Mouse (Mus musculus) neural tube, postnatal 0 days (tissue): ENCODE measurements around the gene Sipa1l3. TPM values are rescaled to one million over a fixed set of nuclear protein-coding genes. Genes with fewer than 3 reads are reported as not detected.

Source experiments
- polyA plus RNA-seq: library from polyadenylated mRNA; unstranded; fragments of >200 nt; fragmentation: Nextera tagmentation; extraction: Ambion mirVana; gene quantifications from 2 replicates; pipeline ENCODE4 v1.2.1, GENCODE M21; 2015

The Sipa1l3 gene
- polyA plus RNA-seq = 13.3 and 13.6 TPM in 2 replicates

DNA sequence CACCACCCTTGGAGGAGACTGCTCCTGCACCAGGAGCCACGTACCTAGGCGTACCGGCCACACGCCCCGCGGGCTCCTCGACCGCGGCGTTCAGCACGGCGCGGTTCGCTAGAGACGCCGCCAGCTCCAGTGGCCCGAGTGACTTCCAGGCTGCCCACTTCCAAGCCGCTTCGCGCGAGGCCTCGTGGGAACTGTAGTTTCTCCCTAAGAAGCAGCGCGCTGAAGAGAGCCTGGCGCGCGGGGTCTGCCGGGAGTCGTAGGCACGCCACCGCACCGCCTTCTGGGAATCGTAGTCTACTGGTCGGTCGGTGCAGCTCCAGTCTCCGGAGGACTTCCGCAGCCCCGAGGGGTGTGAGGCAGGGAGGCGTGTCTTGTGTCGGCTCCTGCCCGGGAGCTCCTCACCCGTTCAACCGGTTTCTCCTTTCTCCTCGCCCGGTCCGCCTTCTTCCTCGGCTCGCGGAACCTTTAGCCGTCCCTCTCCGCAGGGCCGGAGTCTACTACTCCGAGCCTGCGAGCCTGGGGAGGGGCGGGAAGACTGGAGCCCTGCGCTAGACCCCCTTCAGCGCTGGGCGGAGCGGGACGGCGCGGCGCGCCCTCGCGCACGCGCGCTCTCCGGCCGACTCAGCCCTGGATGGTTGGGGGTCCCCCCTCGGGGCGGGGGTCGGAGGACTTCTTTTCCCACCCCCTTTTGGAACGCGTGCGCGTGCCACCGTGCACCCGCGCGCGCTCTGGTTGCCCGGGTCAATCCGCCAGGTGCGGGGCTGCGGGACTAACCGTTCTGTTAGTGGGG, at the start of gene Sipa1l3:
Gene Sipa1l3 (minus strand): TSS at position 221 of the 790 bp plus-strand sequence.

DNA sequence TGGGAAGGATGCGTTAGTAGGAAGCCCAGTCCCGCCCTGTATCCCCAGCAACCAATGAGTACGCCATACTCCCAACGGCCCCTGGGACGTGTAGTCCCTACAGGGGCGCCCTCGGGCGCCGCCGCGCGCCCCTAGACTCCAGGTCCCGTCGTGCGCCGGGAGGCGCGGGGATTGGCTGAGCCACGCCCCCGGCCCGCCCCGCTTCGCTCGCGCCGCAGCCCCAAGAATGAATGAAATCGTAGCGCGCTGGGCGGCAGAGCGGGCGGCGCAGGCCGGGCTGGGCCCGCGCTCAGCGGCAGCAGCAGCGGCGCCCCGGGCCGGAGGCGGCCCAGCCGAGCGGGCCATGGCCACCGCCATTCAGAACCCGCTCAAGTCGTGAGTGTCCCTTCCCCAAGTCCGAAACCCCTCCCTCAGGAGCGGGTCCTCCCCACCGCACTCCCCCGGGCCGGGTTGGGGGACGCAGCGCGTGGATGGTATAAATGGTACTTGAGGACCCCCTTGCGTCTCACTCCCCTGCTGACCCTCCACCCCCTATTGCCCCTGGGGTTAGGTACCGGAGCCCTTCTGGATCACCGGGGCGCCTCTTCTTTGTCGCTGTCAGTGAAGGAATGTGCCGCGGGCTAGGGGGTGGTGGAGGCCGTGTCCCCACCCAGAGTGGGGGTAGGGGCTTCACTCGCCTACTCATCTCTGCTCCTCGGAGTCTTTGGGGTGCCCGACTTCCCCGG, 214.5 kb downstream of the Sipa1l3 start, which contains the start of gene Dpf1:
Gene Dpf1 (plus strand): TSS at position 214 of the 725 bp plus-strand sequence.

DNA sequence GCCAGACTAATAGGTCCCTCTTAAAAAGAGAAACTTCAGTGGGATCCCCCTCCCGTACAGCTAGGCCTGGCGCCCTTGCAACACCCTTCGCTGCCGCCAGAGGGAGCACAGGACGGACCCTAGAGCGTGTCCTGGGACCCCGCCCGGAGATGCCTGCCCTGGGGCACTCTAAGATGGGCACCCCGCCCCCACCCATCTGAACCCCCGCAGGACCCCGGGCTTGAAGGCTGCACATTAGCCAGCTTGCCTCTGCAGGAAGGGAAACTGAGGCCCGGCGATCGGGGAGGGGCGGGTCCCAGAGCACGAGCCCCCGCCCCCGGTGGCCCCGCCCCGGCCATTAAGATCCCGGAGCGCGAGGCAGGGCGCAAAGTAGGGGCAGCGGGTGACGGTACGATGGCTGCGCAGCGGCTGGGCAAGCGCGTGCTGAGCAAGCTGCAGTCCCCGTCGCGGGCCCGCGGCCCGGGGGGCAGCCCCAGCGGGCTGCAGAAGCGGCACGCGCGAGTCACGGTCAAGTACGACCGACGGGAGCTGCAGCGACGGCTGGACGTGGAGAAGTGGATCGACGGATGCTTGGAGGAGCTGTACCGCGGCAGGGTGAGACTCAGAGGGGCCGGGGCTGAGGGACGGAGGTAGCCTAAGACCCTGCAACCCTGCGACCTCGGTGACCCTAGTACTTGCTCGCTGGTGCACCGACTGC, 229.4 kb downstream of the Sipa1l3 start, which contains the start of gene Ppp1r14a:
Gene Ppp1r14a (plus strand): TSS at position 367 of the 697 bp plus-strand sequence.

DNA sequence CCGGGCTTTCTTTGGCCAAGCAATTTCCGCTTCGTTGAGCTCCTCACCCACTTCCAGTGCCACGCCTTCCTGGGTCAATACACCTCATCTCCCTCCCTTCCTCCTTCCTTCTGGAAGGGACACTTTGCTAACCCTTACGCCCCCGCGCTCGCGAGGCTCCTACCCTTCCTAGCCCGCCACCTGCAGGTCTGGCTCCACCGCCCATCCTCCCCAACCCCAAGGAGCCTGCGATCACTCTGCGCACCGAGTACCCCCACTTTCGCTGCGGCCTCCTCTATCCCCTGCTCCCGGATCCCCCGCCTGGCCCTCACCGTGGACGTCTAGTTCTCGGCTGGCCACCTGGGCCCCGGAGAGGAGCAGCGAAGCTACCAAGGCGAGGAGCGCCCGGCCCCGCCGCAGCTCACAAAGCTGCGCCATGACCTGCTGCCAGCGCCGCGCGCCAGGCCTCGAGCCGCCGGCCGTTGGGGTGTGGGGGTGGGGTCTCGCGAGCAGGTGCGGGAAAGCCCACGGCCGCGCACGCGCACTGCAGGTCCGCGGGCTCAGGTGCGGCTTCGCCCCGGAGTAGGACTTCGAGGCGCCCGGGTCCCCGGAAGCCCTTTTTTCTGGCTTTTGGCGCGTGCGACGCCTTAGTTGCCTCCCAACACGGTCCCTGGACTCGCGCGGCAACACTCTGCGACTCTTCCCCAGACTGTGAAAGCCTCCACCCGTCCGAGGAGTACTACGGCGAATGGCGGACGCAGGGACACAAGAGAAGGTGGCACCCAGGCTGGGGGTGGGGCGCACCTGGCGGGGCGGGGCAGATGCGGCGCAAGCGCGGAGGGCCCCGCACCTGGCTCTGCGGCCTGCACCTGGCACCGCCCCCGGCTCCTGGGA, 237.0 kb downstream of the Sipa1l3 start, which contains the start of gene Spint2:
Gene Spint2 (minus strand): TSS at position 712 of the 873 bp plus-strand sequence.

Other genes with a start within 250 kb of the Sipa1l3 start
- gene Spint2, start 236.7 kb downstream of the Sipa1l3 start, polyA plus RNA-seq = 93.6 and 101 TPM in 2 replicates
- 5.3 and 5.5 TPM in 2 replicates for gene Ppp1r14a, start 229.3 kb downstream of the Sipa1l3 start, polyA plus RNA-seq
- 132 and 146 TPM in 2 replicates for gene Dpf1, start 214.7 kb downstream of the Sipa1l3 start, polyA plus RNA-seq
- 0.06 and 0.14 TPM in 2 replicates for gene Catsperg2, start 208.4 kb upstream of the Sipa1l3 start, polyA plus RNA-seq
- gene Zfp84, start 249.9 kb upstream of the Sipa1l3 start, polyA plus RNA-seq = 7.3 and 7.4 TPM in 2 replicates